Mouse (Mus musculus) CH12.LX (cell line): ENCODE measurements around the gene Cpne9. TPM values are rescaled to one million over a fixed set of nuclear protein-coding genes. Genes with fewer than 3 reads are reported as not detected.
"Not testable (repeated sequence)": the region's sequence is repeated elsewhere in the genome, so short reads cannot be mapped to it uniquely, and the experiment has no call there.

ENCODE experiments used
- DNase-seq: peaks from one replicate; pipeline ENCODE4 v3.0.0-alpha.2; 2013; ENCODE audit errors: extremely low read depth
- H3K27ac ChIP-seq: 2 replicates; pipeline ENCODE4 v1.5.1; 2012; ENCODE audit warnings: low read depth, mild to moderate bottlenecking, control low read depth, moderate library complexity; ENCODE audit not compliant: insufficient read depth
- H3K27me3 ChIP-seq: replicated peaks from 2 replicates; pipeline ENCODE3; 2012; ENCODE audit warnings: inconsistent platforms
- H3K36me3 ChIP-seq, 2 experiments: replicated peaks in 1 of 2; 2 replicates each; pipeline versions ENCODE3 to v1.6.1; 2012; ENCODE audit warnings: inconsistent platforms in 1 of 2, low read length in 1 of 2, mild to moderate bottlenecking in 1 of 2, mixed read lengths in 1 of 2, moderate library complexity in 1 of 2; ENCODE audit not compliant: control insufficient read depth in 1 of 2, insufficient read depth in 1 of 2
- H3K4me1 ChIP-seq, 2 experiments: 2 replicates each; pipeline ENCODE4 v1.6.1; 2012; ENCODE audit warnings: inconsistent platforms in 1 of 2, moderate library complexity in 1 of 2; ENCODE audit not compliant: insufficient read depth in 2 of 2, control insufficient read depth in 1 of 2
- H3K4me2 ChIP-seq: 2 replicates; pipeline ENCODE4 v1.6.1; 2012; ENCODE audit warnings: low read depth, mild to moderate bottlenecking, control low read depth; ENCODE audit not compliant: poor library complexity, insufficient read depth, severe bottlenecking
- H3K4me3 ChIP-seq, 3 experiments: fragments of 150-350 bp in 1 of 3; sonication (generic) in 1 of 3; replicated peaks in 1 of 3; 2 replicates each; pipeline versions ENCODE3 to v1.5.1; 2011 to 2012; ENCODE audit warnings: low read depth in 2 of 3, low read length in 2 of 3, mild to moderate bottlenecking in 2 of 3, moderate library complexity in 2 of 3, control low read depth in 1 of 3, improper control_type of control experiment in 1 of 3, inconsistent platforms in 1 of 3, mixed read lengths in 1 of 3; ENCODE audit not compliant: poor library complexity in 1 of 3
- H3K79me2 ChIP-seq: replicated peaks from 2 replicates; pipeline ENCODE4 v1.6.1; 2012; ENCODE audit warnings: mild to moderate bottlenecking, moderate library complexity; ENCODE audit not compliant: control insufficient read depth, poor library complexity, insufficient read depth, severe bottlenecking; ENCODE audit errors: extremely low read depth
- H3K9ac ChIP-seq: 2 replicates; pipeline ENCODE4 v1.6.1; 2012; ENCODE audit warnings: low read depth, mild to moderate bottlenecking, control low read depth, moderate library complexity; ENCODE audit not compliant: insufficient read depth
- H3K9me3 ChIP-seq: replicated peaks from 2 replicates; pipeline ENCODE3; 2012; ENCODE audit warnings: low read length, inconsistent platforms, mixed read lengths
- CHD1 ChIP-seq: IDR thresholded peaks from 2 replicates; pipeline ENCODE4 v1.6.1; 2012; ENCODE audit warnings: low read depth, low read length, improper control_type of control experiment, inconsistent platforms
- CHD2 ChIP-seq: IDR thresholded peaks from 2 replicates; pipeline ENCODE4 v1.6.1; 2011; ENCODE audit warnings: low read length, improper control_type of control experiment
- E2F4 ChIP-seq: IDR thresholded peaks from 2 replicates; pipeline ENCODE4 v1.6.1; 2011; ENCODE audit warnings: low read depth, low read length, improper control_type of control experiment; ENCODE audit not compliant: insufficient replicate concordance
- EP300 ChIP-seq: IDR thresholded peaks from 2 replicates; pipeline ENCODE4 v1.6.1; 2011; ENCODE audit warnings: low read length, improper control_type of control experiment
- GABPA ChIP-seq: IDR thresholded peaks from 2 replicates; pipeline ENCODE4 v1.6.1; 2012; ENCODE audit warnings: low read depth, low read length, improper control_type of control experiment, inconsistent platforms; ENCODE audit not compliant: insufficient replicate concordance
- HCFC1 ChIP-seq: IDR thresholded peaks from 2 replicates; pipeline ENCODE4 v1.6.1; 2012; ENCODE audit warnings: low read depth, mild to moderate bottlenecking, inconsistent platforms, low read length, improper control_type of control experiment
- JUN ChIP-seq: IDR thresholded peaks from 2 replicates; pipeline ENCODE4 v1.6.1; 2011; ENCODE audit warnings: low read depth, mild to moderate bottlenecking, low read length, improper control_type of control experiment, moderate library complexity; ENCODE audit not compliant: insufficient read depth
- KAT2A ChIP-seq: IDR thresholded peaks from 2 replicates; pipeline ENCODE4 v1.6.1; 2012; ENCODE audit warnings: low read length, improper control_type of control experiment, inconsistent platforms; ENCODE audit not compliant: insufficient replicate concordance
- MAFK ChIP-seq: IDR thresholded peaks from 2 replicates; pipeline ENCODE4 v1.6.1; 2011; ENCODE audit warnings: low read length, improper control_type of control experiment; ENCODE audit not compliant: insufficient replicate concordance
- MAZ ChIP-seq: IDR thresholded peaks from 2 replicates; pipeline ENCODE4 v1.6.1; 2012; ENCODE audit warnings: low read depth, mild to moderate bottlenecking, inconsistent platforms, low read length, improper control_type of control experiment, moderate library complexity
- MEF2A ChIP-seq: IDR thresholded peaks from 2 replicates; pipeline ENCODE4 v1.6.1; 2014; ENCODE audit warnings: low read depth, mild to moderate bottlenecking, inconsistent platforms, low read length, improper control_type of control experiment, borderline replicate concordance
- NELFE ChIP-seq: IDR thresholded peaks from 2 replicates; pipeline ENCODE4 v1.6.1; 2011; ENCODE audit warnings: low read depth, low read length, improper control_type of control experiment
- POLR2A ChIP-seq: IDR thresholded peaks from 2 replicates; pipeline ENCODE4 v1.6.1; 2011; ENCODE audit warnings: low read depth, mild to moderate bottlenecking, improper control_type of control experiment, low read length
- POLR2AphosphoS2 ChIP-seq: IDR thresholded peaks from 2 replicates; pipeline ENCODE4 v1.6.1; 2011; ENCODE audit warnings: low read depth, low read length, improper control_type of control experiment
- RCOR1 ChIP-seq: conservative IDR thresholded peaks from 2 replicates; pipeline ENCODE4 v1.6.1; 2012; ENCODE audit warnings: low read depth, mild to moderate bottlenecking, inconsistent platforms, low read length, improper control_type of control experiment
- SIN3A ChIP-seq: IDR thresholded peaks from 2 replicates; pipeline ENCODE4 v1.6.1; 2012; ENCODE audit warnings: low read length, improper control_type of control experiment, inconsistent platforms
- TCF12 ChIP-seq: IDR thresholded peaks from 2 replicates; pipeline ENCODE4 v1.6.1; 2014; ENCODE audit warnings: low read depth, mild to moderate bottlenecking, inconsistent platforms, low read length, improper control_type of control experiment
- UBTF ChIP-seq: IDR thresholded peaks from 2 replicates; pipeline ENCODE4 v1.6.1; 2012; ENCODE audit warnings: low read depth, mild to moderate bottlenecking, inconsistent platforms, low read length, improper control_type of control experiment, moderate library complexity
- USF1 ChIP-seq: IDR thresholded peaks from 2 replicates; pipeline ENCODE4 v1.6.1; 2014; ENCODE audit warnings: low read depth, mild to moderate bottlenecking, inconsistent platforms, low read length, improper control_type of control experiment
- USF2 ChIP-seq: conservative IDR thresholded peaks from 2 replicates; pipeline ENCODE4 v1.6.1; 2011; ENCODE audit warnings: low read depth, low read length, improper control_type of control experiment
- ZC3H11A ChIP-seq: IDR thresholded peaks from 2 replicates; pipeline ENCODE4 v1.6.1; 2012; ENCODE audit warnings: low read depth, mild to moderate bottlenecking, inconsistent platforms, low read length, improper control_type of control experiment
- ZMIZ1 ChIP-seq: IDR thresholded peaks from 2 replicates; pipeline ENCODE4 v1.6.1; 2012; ENCODE audit warnings: low read depth, mild to moderate bottlenecking, inconsistent platforms, low read length, improper control_type of control experiment
- dilution Hi-C: fragments of 300-500 bp; cut with MboI; formaldehyde crosslinking; loops from 2 replicates; pipeline ENCODE4 v1.14.3; 2020; ENCODE audit warnings: low sequenced_read_pairs; ENCODE audit not compliant: extremely low pct_unique_long_range_greater_than_20kb, extremely low pct_ligation_motif_present
- in situ Hi-C: fragments of 300-500 bp; cut with MboI; formaldehyde crosslinking; loops from 3 replicates; pipeline ENCODE4 v1.14.3; 2019; ENCODE audit warnings: low sequenced_read_pairs, low pct_ligation_motif_present, low pct_unique_long_range_greater_than_20kb, mixed read lengths
- polyA plus RNA-seq: library from polyadenylated mRNA; unstranded; fragments of >175 nt; gene quantifications from 2 replicates; pipeline ENCODE4 v1.2.1, GENCODE M21; 2012; ENCODE audit warnings: low read depth; ENCODE audit not compliant: insufficient read length
- total RNA-seq, 2 experiments: library from RNA; depleted of rRNA; stranded (reverse); fragments of 300-350 nt in 1 of 2; fragments of >200 nt in 1 of 2; gene quantifications; 2 replicates each; pipeline ENCODE4 v1.2.3; 2012 to 2014

Gene Cpne9
- total and polyA plus RNA-seq, 3 experiments, result 0.19 to 0.27 (median 0.25) TPM

- TF ChIP-seq USF1 (no peak), POLR2A (peak; percentile 65), CHD2 (no peak), POLR2AphosphoS2 (no peak), KAT2A (no peak), RCOR1 (no peak)
Observed at GRCm38 (mm10) chr6:113330547-113330946, 48.4 kb downstream of the Cpne9 start (continued).

- dilution Hi-C loops, result no loop called here
- Histone ChIP-seq H3K27me3 (no peaks in the 10 kb centered on the region), H3K9ac (no peak overlapping the region), H3K4me3 (no peak overlapping the region), H3K36me3 (peaks cover 57 to 68% of the 10 kb centered on the region in 2 experiments), H3K79me2 (no peaks in the 10 kb centered on the region), H3K4me2 (no peak overlapping the region), H3K4me1 (peaks cover 9 to 33% of the 10 kb centered on the region in 2 experiments; a peak in 3 of 4 replicates), H3K9me3 (no peaks in the 10 kb centered on the region), H3K27ac (no peak overlapping the region)
- no peak for DNase-seq
- TF ChIP-seq POLR2AphosphoS2, result no peak
- no peak for TF ChIP-seq MAFK
- TF ChIP-seq SIN3A, result no peak
- no peak for TF ChIP-seq EP300
- no peak for TF ChIP-seq USF2
- TF ChIP-seq UBTF, result no peak
- TF ChIP-seq HCFC1, result no peak
- TF ChIP-seq CHD2, result no peak
- no peak for TF ChIP-seq ZC3H11A
- TF ChIP-seq NELFE, result no peak
- no peak for TF ChIP-seq GABPA
- no peak for TF ChIP-seq KAT2A
- no peak for TF ChIP-seq MAZ
- no peak for TF ChIP-seq JUN
- TF ChIP-seq E2F4, result no peak
- TF ChIP-seq TCF12, result no peak
- TF ChIP-seq RCOR1, result no peak
- TF ChIP-seq ZMIZ1, result no peak
- no peak for TF ChIP-seq CHD1
- no peak for TF ChIP-seq MEF2A
- in situ Hi-C loops, result no loop called here
Observed at GRCm38 (mm10) chr6:113331721-113332120, 49.6 kb downstream of the Cpne9 start.

GRCm38 (mm10) chr6:113332734-113333133, 50.6 kb downstream of the Cpne9 start:
- Histone ChIP-seq H3K36me3 (peaks cover 57 to 72% of the 10 kb centered on the region in 2 experiments), H3K4me1 (peaks cover 9 to 33% of the 10 kb centered on the region in 2 experiments; a peak in 3 of 4 replicates)
- H3K4me2 ChIP-seq, H3K9me3 ChIP-seq, H3K79me2 ChIP-seq, H3K9ac ChIP-seq, in situ Hi-C loops, H3K27me3 ChIP-seq, H3K4me3 ChIP-seq, H3K27ac ChIP-seq, dilution Hi-C loops, DNase-seq: not testable (repeated sequence)
